Mouse (Mus musculus): ENCODE measurements at regions not wholly inside any gene's neighbourhood (a gene's known extent, or its start where the extent isn't known, plus 50 kb on each side); places are given as distances from the start of the nearest gene placed in this dataset.

- Histone ChIP-seq H3K27me3 (ENCODE audit: insufficient read depth, low read length) (no peaks in the 10 kb centered on the region), H3K4me2 (ENCODE audit: low read depth, low read length) (no peak overlapping the region), H3K4me1 (ENCODE audit: insufficient read depth, low read length) (no peaks in the 10 kb centered on the region), H3K27ac (no peak overlapping the region), H3K9ac (replicated peaks; ENCODE audit: low read length) (no peak overlapping the region), H3K9me3 (ENCODE audit: low read length) (no peaks in the 10 kb centered on the region), H3K36me3 (ENCODE audit: insufficient read depth, low read length) (no peaks in the 10 kb centered on the region), H3K4me3 (ENCODE audit: low read length) (no peak overlapping the region)
- ATAC-seq (no peak), DNase-seq (ENCODE audit: low spot score) (no peak)
- TF ChIP-seq CTCF (IDR thresholded peaks at IDR 0.05; ENCODE audit: low read depth): no peak
These were observed 430.0 kb upstream of the Gm20594 start for GRCm38 (mm10) chr6:79387732-79388131.

- Histone ChIP-seq H3K36me3 (ENCODE audit: insufficient read depth, low read length) (no peaks in the 10 kb centered on the region), H3K9ac (replicated peaks; ENCODE audit: low read length) (no peak overlapping the region), H3K4me1 (ENCODE audit: insufficient read depth, low read length) (no peaks in the 10 kb centered on the region), H3K4me3 (ENCODE audit: low read length) (no peak overlapping the region), H3K9me3 (ENCODE audit: low read length) (no peaks in the 10 kb centered on the region), H3K4me2 (ENCODE audit: low read depth, low read length) (no peak overlapping the region), H3K27ac (no peak overlapping the region), H3K27me3 (ENCODE audit: insufficient read depth, low read length) (no peaks in the 10 kb centered on the region)
- WGBS: 20% methylated on average over 1 of the region's 1 CpGs
- TF ChIP-seq CTCF (IDR thresholded peaks at IDR 0.05; ENCODE audit: low read depth): no peak
- ATAC-seq (no peak), DNase-seq (ENCODE audit: low spot score) (no peak)
These were observed 416.6 kb upstream of the Gm20594 start for GRCm38 (mm10) chr6:79401090-79401489.

GRCm38 (mm10) chr6:79408955-79409354 is 408.8 kb upstream of the Gm20594 start:
- no peak for ATAC-seq
- Histone ChIP-seq H3K36me3 (ENCODE audit: insufficient read depth, low read length) (no peaks in the 10 kb centered on the region), H3K27me3 (ENCODE audit: insufficient read depth, low read length) (no peaks in the 10 kb centered on the region), H3K27ac (no peak overlapping the region), H3K4me3 (ENCODE audit: low read length) (no peak overlapping the region), H3K4me1 (ENCODE audit: insufficient read depth, low read length) (no peaks in the 10 kb centered on the region), H3K4me2 (ENCODE audit: low read depth, low read length) (no peak overlapping the region), H3K9me3 (ENCODE audit: low read length) (no peaks in the 10 kb centered on the region), H3K9ac (replicated peaks; ENCODE audit: low read length) (no peak overlapping the region)
- no peak for TF ChIP-seq CTCF (IDR thresholded peaks at IDR 0.05; ENCODE audit: low read depth)
- DNase-seq (ENCODE audit: low spot score): no peak
- 83% methylated on average over 3 of the region's 3 CpGs for WGBS

GRCm38 (mm10) chr6:79445821-79446220 is 371.9 kb upstream of the Gm20594 start:
- 91% methylated on average over 1 of the region's 1 CpGs for WGBS
- no peak overlapping the region for H3K27ac ChIP-seq
- H3K9ac ChIP-seq (replicated peaks; ENCODE audit: low read length): no peak overlapping the region
- H3K4me2 ChIP-seq (ENCODE audit: low read depth, low read length): no peak overlapping the region
- peak; percentile 22 for DNase-seq (ENCODE audit: low spot score)
- H3K27me3 ChIP-seq (ENCODE audit: insufficient read depth, low read length): no peaks in the 10 kb centered on the region
- H3K9me3 ChIP-seq (ENCODE audit: low read length): no peaks in the 10 kb centered on the region
- no peak overlapping the region for H3K4me3 ChIP-seq (ENCODE audit: low read length)
- ATAC-seq: no peak
- peak; percentile 61 for TF ChIP-seq CTCF (IDR thresholded peaks at IDR 0.05; ENCODE audit: low read depth)
- no peaks in the 10 kb centered on the region for H3K4me1 ChIP-seq (ENCODE audit: insufficient read depth, low read length)
- no peaks in the 10 kb centered on the region for H3K36me3 ChIP-seq (ENCODE audit: insufficient read depth, low read length)

- Histone ChIP-seq H3K27ac (no peak overlapping the region), H3K4me3 (ENCODE audit: low read length) (no peak overlapping the region), H3K9me3 (ENCODE audit: low read length) (no peaks in the 10 kb centered on the region), H3K4me2 (ENCODE audit: low read depth, low read length) (no peak overlapping the region), H3K9ac (replicated peaks; ENCODE audit: low read length) (no peak overlapping the region), H3K27me3 (ENCODE audit: insufficient read depth, low read length) (no peaks in the 10 kb centered on the region), H3K4me1 (ENCODE audit: insufficient read depth, low read length) (no peaks in the 10 kb centered on the region), H3K36me3 (ENCODE audit: insufficient read depth, low read length) (no peaks in the 10 kb centered on the region)
- TF ChIP-seq CTCF (IDR thresholded peaks at IDR 0.05; ENCODE audit: low read depth): no peak
- ATAC-seq (no peak), DNase-seq (ENCODE audit: low spot score) (no peak)
- 80% methylated on average over 2 of the region's 2 CpGs for WGBS
These were observed 326.5 kb upstream of the Gm20594 start for GRCm38 (mm10) chr6:79491245-79491644.

GRCm38 (mm10) chr6:79500649-79501048 is 317.1 kb upstream of the Gm20594 start:
- H3K4me2 ChIP-seq (ENCODE audit: low read depth, low read length): no peak overlapping the region
- 46% methylated on average over 3 of the region's 3 CpGs for WGBS
- H3K9ac ChIP-seq (replicated peaks; ENCODE audit: low read length): no peak overlapping the region
- no peak overlapping the region for H3K4me3 ChIP-seq (ENCODE audit: low read length)
- H3K27me3 ChIP-seq (ENCODE audit: insufficient read depth, low read length): no peaks in the 10 kb centered on the region
- no peak for ATAC-seq
- no peak overlapping the region for H3K27ac ChIP-seq
- peak; percentile 54 for DNase-seq (ENCODE audit: low spot score)
- no peaks in the 10 kb centered on the region for H3K36me3 ChIP-seq (ENCODE audit: insufficient read depth, low read length)
- TF ChIP-seq CTCF (IDR thresholded peaks at IDR 0.05; ENCODE audit: low read depth): no peak
- H3K9me3 ChIP-seq (ENCODE audit: low read length): no peaks in the 10 kb centered on the region
- H3K4me1 ChIP-seq (ENCODE audit: insufficient read depth, low read length): no peaks in the 10 kb centered on the region
